Mouse (Mus musculus) lung, embryonic 16.5 days (tissue): ENCODE data around the gene Rbm8a2. TPM values are rescaled to one million over a fixed set of nuclear protein-coding genes. Genes with fewer than 3 reads are reported as not detected.

Experiments
- ATAC-seq: fragments of 200-750 bp; cut with Nextera tagmentation; 2 replicates; pipeline ENCODE4 v1.8.0; 2017; ENCODE audit warnings: low read depth, mild to moderate bottlenecking, moderate library complexity
- H3K27ac ChIP-seq: fragments of 300-500 bp; sonication (generic); 2 replicates; pipeline ENCODE4 v1.5.1; 2014; ENCODE audit warnings: mild to moderate bottlenecking, control low read depth, low read length
- H3K27me3 ChIP-seq: fragments of 300-500 bp; sonication (generic); 2 replicates; pipeline ENCODE4 v1.6.1; 2014; ENCODE audit warnings: low read depth, low read length, mixed read lengths; ENCODE audit not compliant: control insufficient read depth, insufficient read depth
- H3K36me3 ChIP-seq: fragments of 300-500 bp; sonication (generic); 2 replicates; pipeline ENCODE4 v1.6.1; 2014; ENCODE audit warnings: low read length; ENCODE audit not compliant: control insufficient read depth, insufficient read depth
- H3K4me1 ChIP-seq: fragments of 300-500 bp; sonication (generic); replicated peaks from 2 replicates; pipeline ENCODE4 v1.6.1; 2014; ENCODE audit warnings: low read length, mixed read lengths; ENCODE audit not compliant: control insufficient read depth, insufficient read depth
- H3K4me2 ChIP-seq: fragments of 300-500 bp; sonication (generic); 2 replicates; pipeline ENCODE4 v1.6.1; 2014; ENCODE audit warnings: low read depth, low read length, control low read depth
- H3K4me3 ChIP-seq: fragments of 300-500 bp; sonication (generic); 2 replicates; pipeline ENCODE4 v1.5.1; 2014; ENCODE audit warnings: mild to moderate bottlenecking, low read length, control low read depth
- H3K9ac ChIP-seq: fragments of 300-500 bp; sonication (generic); 2 replicates; pipeline ENCODE4 v1.6.1; 2014; ENCODE audit warnings: low read length, control low read depth
- H3K9me3 ChIP-seq: fragments of 300-500 bp; sonication (generic); 2 replicates; pipeline ENCODE4 v1.6.1; 2016; ENCODE audit warnings: low read length; ENCODE audit not compliant: control insufficient read depth
- WGBS: fragments of 180-500 bp; shearing (Covaris S2); extraction: QIAGEN DNeasy Blood & Tissue Kit; methylation state at CpG from one replicate; pipeline ENCODE4 v1.1.7; 2014; 5-methylcytosine and 5-hydroxymethylcytosine counted together
- polyA plus RNA-seq: library from polyadenylated mRNA; unstranded; fragments of >200 nt; fragmentation: Nextera tagmentation; extraction: Ambion mirVana; gene quantifications from 2 replicates; pipeline ENCODE4 v1.2.1, GENCODE M21; 2015

Rbm8a2 gene
- polyA plus RNA-seq, 1 experiment from 2014 or later, result 0.45 TPM

DNA sequence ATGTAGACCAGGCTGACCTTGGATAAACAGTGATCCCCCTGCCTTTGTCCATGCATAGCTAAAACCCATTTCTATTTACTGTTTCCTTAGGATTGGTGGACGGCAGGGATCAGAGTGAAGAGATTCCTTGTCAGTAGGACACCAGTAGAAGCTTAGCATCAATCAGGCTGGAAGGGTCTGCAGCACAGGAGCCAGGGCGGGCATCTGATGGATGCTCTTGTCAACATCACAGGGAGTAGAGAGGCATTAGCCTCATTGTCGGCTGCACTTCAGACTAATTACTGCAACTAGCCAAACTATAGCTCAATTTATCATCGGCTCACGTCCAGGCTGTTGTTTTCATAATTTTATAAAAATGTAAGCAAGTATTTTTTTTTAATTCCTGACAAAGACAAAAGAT lies 21.7 kb upstream of the Rbm8a2 start:
- Histone ChIP-seq H3K9ac (no peak overlapping the region), H3K27me3 (no peaks in the 10 kb centered on the region), H3K27ac (no peak overlapping the region), H3K4me3 (no peak overlapping the region), H3K9me3 (no peaks in the 10 kb centered on the region), H3K4me1 (no peaks in the 10 kb centered on the region), H3K4me2 (no peak overlapping the region), H3K36me3 (no peaks in the 10 kb centered on the region)
- no peak for ATAC-seq
- 47% methylated on average over 5 of the region's 5 CpGs for WGBS

DNA sequence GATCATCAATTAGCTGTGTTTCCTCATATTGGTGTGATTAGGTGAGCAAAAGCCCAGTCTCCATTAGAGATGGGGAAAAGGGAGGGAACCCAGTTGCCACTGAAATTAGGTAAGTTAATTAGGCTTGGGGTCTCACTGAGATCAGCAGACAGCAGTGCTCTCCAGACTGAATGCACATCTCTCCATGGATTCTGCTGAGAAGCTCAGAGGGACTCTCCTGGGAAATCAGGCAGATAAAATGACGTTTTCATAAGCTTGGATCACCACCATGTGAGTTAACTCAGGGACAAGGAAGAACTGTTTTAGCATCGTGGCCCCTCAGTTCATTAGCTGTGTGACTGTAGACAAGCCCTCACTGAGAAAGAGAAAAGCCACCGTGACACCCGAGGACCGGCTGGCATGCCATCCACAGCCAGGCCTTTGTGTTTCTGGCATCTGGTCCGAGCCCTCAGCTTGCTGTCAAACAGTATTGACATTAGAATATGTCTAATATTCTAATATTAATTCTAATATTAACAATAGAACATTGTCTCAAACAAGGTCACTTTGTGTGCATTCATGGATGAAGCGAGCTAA lies 18.2 kb upstream of the Rbm8a2 start:
- H3K4me1 ChIP-seq, result no peaks in the 10 kb centered on the region
- no peak overlapping the region for H3K4me3 ChIP-seq
- no peaks in the 10 kb centered on the region for H3K27me3 ChIP-seq
- no peaks in the 10 kb centered on the region for H3K9me3 ChIP-seq
- H3K27ac ChIP-seq, result no peak overlapping the region
- no peak overlapping the region for H3K4me2 ChIP-seq
- no peaks in the 10 kb centered on the region for H3K36me3 ChIP-seq
- ATAC-seq, result no peak
- 65% methylated on average over 7 of the region's 7 CpGs for WGBS
- no peak overlapping the region for H3K9ac ChIP-seq

DNA sequence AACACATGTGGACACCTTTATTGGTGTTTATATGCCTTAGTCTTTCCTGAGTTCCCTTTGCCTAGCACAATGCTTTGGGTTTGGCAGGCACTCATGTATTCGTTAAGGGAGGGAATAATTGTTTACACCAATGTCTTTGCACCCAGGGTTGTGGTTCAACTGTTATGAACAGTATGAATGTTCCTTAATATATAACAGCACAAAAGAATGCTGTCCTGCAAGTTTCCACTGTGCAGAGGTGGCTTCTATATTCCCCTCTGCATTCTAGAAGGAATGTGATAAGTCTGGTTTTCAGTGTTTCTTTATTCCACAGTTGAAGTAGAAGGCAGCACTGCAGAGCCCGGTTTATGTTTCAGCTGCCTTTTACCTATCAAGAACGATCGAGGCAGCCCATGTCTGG lies 10.0 kb upstream of the Rbm8a2 start:
- no peak overlapping the region for H3K4me2 ChIP-seq
- no peak overlapping the region for H3K4me3 ChIP-seq
- WGBS, result 48% methylated on average over 4 of the region's 4 CpGs
- no peaks in the 10 kb centered on the region for H3K9me3 ChIP-seq
- peak; percentile 94 for ATAC-seq
- no peaks in the 10 kb centered on the region for H3K27me3 ChIP-seq
- peak overlapping the region; percentile 69 for H3K27ac ChIP-seq
- H3K4me1 ChIP-seq, result peaks cover 4% of the 10 kb centered on the region; the same call in 1 of the 2 replicates
- H3K36me3 ChIP-seq, result no peaks in the 10 kb centered on the region
- no peak overlapping the region for H3K9ac ChIP-seq

DNA sequence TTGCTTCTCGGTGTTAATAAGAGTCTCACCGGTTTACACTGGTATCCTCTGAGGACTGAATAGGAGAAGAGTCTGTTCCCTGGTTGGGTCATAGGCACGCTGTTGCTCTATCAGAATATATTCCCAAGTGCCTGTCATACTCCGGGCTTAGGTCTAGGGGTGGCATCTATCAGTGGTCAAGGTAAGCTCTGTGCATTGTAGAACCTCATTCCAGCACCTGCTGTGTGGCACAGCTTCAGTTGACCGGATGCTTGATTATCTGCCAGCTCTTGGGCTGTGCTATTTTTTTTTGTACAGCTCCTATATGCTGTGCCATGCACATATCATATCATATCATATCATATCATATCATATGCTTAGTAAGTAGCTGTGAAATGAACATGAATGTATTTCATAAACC lies 9.5 kb upstream of the Rbm8a2 start:
- Histone ChIP-seq H3K4me1 (peaks cover 4% of the 10 kb centered on the region; the same call in 1 of the 2 replicates), H3K27me3 (no peaks in the 10 kb centered on the region), H3K4me2 (no peak overlapping the region), H3K36me3 (no peaks in the 10 kb centered on the region), H3K9me3 (no peaks in the 10 kb centered on the region), H3K9ac (no peak overlapping the region), H3K27ac (peak overlapping the region; percentile 69), H3K4me3 (no peak overlapping the region)
- peak; percentile 32; the same call in 1 of the 2 replicates for ATAC-seq
- WGBS, result 79% methylated on average over 5 of the region's 5 CpGs

DNA sequence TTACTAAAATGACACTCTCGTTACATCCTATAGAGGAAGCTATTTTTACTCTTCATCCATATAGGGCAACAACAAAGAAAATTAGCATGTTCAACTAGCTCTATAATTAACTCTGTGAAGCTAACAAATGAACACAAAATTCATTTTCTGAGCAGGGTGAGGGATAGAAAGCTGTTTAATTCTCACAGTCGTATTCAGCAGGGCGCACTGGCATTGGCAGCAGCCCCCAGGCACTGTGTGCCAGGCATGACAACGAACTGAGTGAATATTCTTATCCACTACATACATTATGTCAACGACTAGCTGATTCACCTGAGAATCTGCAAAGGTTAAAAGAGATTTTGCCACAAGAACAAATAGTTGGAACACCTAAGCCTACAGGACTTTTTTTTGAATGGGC lies 8.2 kb downstream of the Rbm8a2 start:
- Histone ChIP-seq H3K36me3 (no peaks in the 10 kb centered on the region), H3K4me2 (no peak overlapping the region), H3K9me3 (no peaks in the 10 kb centered on the region; the same call in 1 of the 2 replicates), H3K27me3 (no peaks in the 10 kb centered on the region), H3K4me3 (no peak overlapping the region), H3K4me1 (no peaks in the 10 kb centered on the region), H3K27ac (no peak overlapping the region), H3K9ac (no peak overlapping the region)
- no peak for ATAC-seq
- 80% methylated on average over 5 of the region's 5 CpGs for WGBS

DNA sequence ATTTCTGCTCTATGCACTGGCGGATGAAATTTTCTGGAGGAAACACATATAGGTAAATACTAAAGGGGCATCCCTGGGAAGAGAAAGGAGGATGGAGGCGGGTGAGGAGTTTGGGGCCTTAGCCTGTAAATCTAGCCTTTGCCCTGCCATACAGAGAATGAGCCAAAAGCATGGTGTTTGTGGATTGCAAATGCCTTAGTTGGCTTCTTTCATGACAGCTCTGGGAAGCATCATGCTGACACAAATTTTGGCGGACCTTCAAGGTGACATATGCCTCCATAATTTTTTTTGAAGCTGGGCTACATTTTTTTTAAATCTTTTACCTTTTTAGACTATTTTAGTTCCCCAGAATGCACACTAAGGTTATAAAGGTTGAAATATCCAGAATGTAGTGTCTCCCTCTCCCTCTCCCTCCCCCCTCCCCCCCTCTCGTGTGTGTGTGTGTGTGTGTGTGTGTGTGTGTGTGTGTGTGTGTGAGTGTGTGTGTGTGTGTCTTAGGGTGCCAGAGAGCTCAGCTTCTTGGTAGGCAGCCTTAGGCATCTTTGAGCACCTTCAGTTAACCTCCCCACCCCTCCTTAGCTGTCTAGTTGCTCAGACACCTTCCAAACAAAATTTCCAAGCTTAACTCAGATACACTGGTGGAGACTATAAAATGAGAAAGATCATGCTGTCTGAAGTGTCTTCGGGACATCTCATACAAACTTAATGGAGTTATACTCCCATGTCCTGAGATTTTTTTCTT lies 11.7 kb downstream of the Rbm8a2 start:
- Histone ChIP-seq H3K27ac (no peak overlapping the region), H3K4me2 (no peak overlapping the region), H3K36me3 (no peaks in the 10 kb centered on the region), H3K4me3 (no peak overlapping the region), H3K9me3 (no peaks in the 10 kb centered on the region; the same call in 1 of the 2 replicates), H3K4me1 (no peaks in the 10 kb centered on the region), H3K9ac (no peak overlapping the region), H3K27me3 (no peaks in the 10 kb centered on the region)
- 68% methylated on average over 5 of the region's 5 CpGs for WGBS
- no peak for ATAC-seq

DNA sequence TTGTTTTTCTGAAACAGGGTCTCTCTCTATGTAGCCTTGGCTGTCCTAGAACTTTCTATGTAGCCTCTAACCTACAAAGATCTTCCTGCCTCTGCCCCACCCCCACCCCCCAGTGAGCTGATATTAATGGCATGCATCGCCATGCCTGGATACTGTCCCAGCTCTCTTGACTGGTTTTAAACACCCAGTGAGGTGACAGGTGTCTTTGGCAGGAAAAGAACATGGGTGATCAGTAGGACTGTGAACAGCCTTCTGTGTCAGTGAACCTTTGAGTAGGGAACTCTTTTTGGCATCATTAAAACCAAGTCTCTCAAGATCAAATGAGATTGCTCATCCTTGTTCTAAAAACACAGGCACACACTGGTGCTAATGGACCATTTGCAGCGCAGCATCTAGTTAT lies 17.1 kb downstream of the Rbm8a2 start:
- 77% methylated on average over 2 of the region's 2 CpGs for WGBS
- no peak for ATAC-seq
- no peaks in the 10 kb centered on the region for H3K4me1 ChIP-seq
- H3K9me3 ChIP-seq, result no peaks in the 10 kb centered on the region; the same call in 1 of the 2 replicates
- H3K36me3 ChIP-seq, result no peaks in the 10 kb centered on the region
- H3K4me3 ChIP-seq, result no peak overlapping the region
- no peak overlapping the region for H3K9ac ChIP-seq
- H3K27ac ChIP-seq, result no peak overlapping the region
- no peak overlapping the region for H3K4me2 ChIP-seq
- H3K27me3 ChIP-seq, result no peaks in the 10 kb centered on the region

DNA sequence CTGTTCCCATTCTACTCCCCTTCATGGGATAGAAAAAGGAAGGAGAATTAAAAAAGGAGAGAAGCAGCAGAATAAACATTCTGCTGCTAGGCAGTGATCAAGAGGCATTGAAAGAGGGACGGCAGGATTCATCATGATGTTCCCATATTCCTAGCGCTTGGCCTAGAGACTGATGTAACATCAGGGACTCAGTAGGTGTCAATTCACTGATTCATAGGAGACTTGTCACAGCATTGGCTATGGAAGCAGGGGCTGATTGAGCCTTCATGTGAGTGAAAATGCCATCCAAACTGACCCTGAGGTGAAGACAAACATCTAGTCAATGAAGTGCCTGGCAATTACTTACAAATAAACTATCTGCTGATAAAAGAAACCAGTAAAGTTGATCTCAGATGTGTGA lies 28.1 kb downstream of the Rbm8a2 start:
- Histone ChIP-seq H3K9me3 (no peaks in the 10 kb centered on the region), H3K4me2 (no peak overlapping the region), H3K27ac (no peak overlapping the region), H3K36me3 (no peaks in the 10 kb centered on the region), H3K27me3 (no peaks in the 10 kb centered on the region), H3K4me3 (no peak overlapping the region), H3K9ac (no peak overlapping the region), H3K4me1 (no peaks in the 10 kb centered on the region)
- no peak for ATAC-seq
- 51% methylated on average over 2 of the region's 2 CpGs for WGBS

DNA sequence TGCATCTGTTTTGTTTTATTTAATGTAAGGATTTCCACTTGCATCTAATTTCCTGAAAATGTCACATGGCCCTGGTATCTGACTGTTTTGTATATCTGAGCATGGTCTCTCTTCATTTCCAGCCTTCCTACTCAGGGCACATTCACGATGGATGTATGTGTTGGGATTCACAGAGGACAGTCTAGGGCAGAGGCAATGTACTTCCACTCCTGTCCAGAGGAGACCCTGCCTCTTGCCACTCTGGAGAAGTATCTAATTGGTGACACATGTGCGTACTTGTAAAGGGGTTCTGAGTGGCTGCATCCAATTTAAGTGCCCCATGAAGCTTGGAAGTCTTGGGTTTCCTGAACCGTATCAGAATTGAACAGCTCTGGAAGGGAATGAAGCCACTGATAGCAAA lies 28.5 kb downstream of the Rbm8a2 start:
- H3K9ac ChIP-seq, result no peak overlapping the region
- H3K27ac ChIP-seq, result no peak overlapping the region
- no peaks in the 10 kb centered on the region for H3K27me3 ChIP-seq
- no peaks in the 10 kb centered on the region for H3K9me3 ChIP-seq
- ATAC-seq, result no peak
- 79% methylated on average over 3 of the region's 3 CpGs for WGBS
- no peak overlapping the region for H3K4me2 ChIP-seq
- H3K36me3 ChIP-seq, result no peaks in the 10 kb centered on the region
- no peak overlapping the region for H3K4me3 ChIP-seq
- no peaks in the 10 kb centered on the region for H3K4me1 ChIP-seq
